Mouse (Mus musculus) CH12F3 (cell line): Measurements from ENCODE around the gene Pimreg.

Source experiments
- in situ Hi-C: fragments of 300-500 bp; cut with MboI; formaldehyde crosslinking; loops from 2 replicates; pipeline ENCODE4 v1.14.3; 2020; ENCODE audit warnings: low sequenced_read_pairs

Gene Pimreg

GRCm38 (mm10) chr11:72041768-72042607 is at the start of gene Pimreg:
Gene Pimreg (plus strand): TSS chr11:72042032.
- in situ Hi-C loops = loop anchor here (25.0 kb wide), 1 partner anchor 705 kb away; no protein-coding TSS in a partner anchor

- in situ Hi-C loops = no loop called here
These were observed 49.4 kb upstream of the Pimreg start for GRCm38 (mm10) chr11:71992438-71992837.

GRCm38 (mm10) chr11:71995968-71996511 is 45.8 kb upstream of the Pimreg start:
- in situ Hi-C loops = no loop called here

- in situ Hi-C loops = no loop called here
These were observed 45.0 kb upstream of the Pimreg start for GRCm38 (mm10) chr11:71996805-71997204.

GRCm38 (mm10) chr11:72000194-72000593 is 41.6 kb upstream of the Pimreg start:
- in situ Hi-C loops = no loop called here

GRCm38 (mm10) chr11:72002138-72002853 is 39.5 kb upstream of the Pimreg start:
- in situ Hi-C loops = no loop called here

- in situ Hi-C loops = no loop called here
These were observed 38.7 kb upstream of the Pimreg start for GRCm38 (mm10) chr11:72003171-72003570.

GRCm38 (mm10) chr11:72005547-72005946 is 36.3 kb upstream of the Pimreg start:
- in situ Hi-C loops = no loop called here

- in situ Hi-C loops = no loop called here
These were observed 31.5 kb upstream of the Pimreg start for GRCm38 (mm10) chr11:72010367-72010766.

- in situ Hi-C loops = no loop called here
These were observed 30.7 kb upstream of the Pimreg start for GRCm38 (mm10) chr11:72010940-72011722.

GRCm38 (mm10) chr11:72011955-72012354 is 29.9 kb upstream of the Pimreg start:
- in situ Hi-C loops = no loop called here

- in situ Hi-C loops = no loop called here
These were observed 27.2 kb upstream of the Pimreg start for GRCm38 (mm10) chr11:72014674-72015073.

- in situ Hi-C loops = no loop called here
These were observed 25.1 kb upstream of the Pimreg start for GRCm38 (mm10) chr11:72016518-72017252.

GRCm38 (mm10) chr11:72017253-72017601 is 24.6 kb upstream of the Pimreg start:
- in situ Hi-C loops = no loop called here

- in situ Hi-C loops = no loop called here
These were observed 20.8 kb upstream of the Pimreg start for GRCm38 (mm10) chr11:72021015-72021414.

- in situ Hi-C loops = no loop called here
These were observed 19.0 kb upstream of the Pimreg start for GRCm38 (mm10) chr11:72022827-72023226.

- in situ Hi-C loops = no loop called here
These were observed 18.3 kb upstream of the Pimreg start for GRCm38 (mm10) chr11:72023581-72023980.

- in situ Hi-C loops = no loop called here
These were observed 17.5 kb upstream of the Pimreg start for GRCm38 (mm10) chr11:72024193-72024781.

- in situ Hi-C loops = loop anchor here (25.0 kb wide), 1 partner anchor 689 kb away; no protein-coding TSS in a partner anchor
These were observed 16.0 kb upstream of the Pimreg start for GRCm38 (mm10) chr11:72025843-72026242.

GRCm38 (mm10) chr11:72026516-72026915 is 15.3 kb upstream of the Pimreg start:
- in situ Hi-C loops = loop anchor here (25.0 kb wide), 1 partner anchor 689 kb away; no protein-coding TSS in a partner anchor
